Mouse (Mus musculus) layer of hippocampus, adult 9-10 months (tissue): ENCODE results near the gene Lrwd1.
A peak's percentile ranks its signal among the peaks of the same experiment; 100 is the strongest.

ENCODE experiments used
- DNase-seq: peaks from one replicate; pipeline ENCODE4 v3.0.0; 2022; ENCODE audit warnings: low spot score

Gene Lrwd1

DNA sequence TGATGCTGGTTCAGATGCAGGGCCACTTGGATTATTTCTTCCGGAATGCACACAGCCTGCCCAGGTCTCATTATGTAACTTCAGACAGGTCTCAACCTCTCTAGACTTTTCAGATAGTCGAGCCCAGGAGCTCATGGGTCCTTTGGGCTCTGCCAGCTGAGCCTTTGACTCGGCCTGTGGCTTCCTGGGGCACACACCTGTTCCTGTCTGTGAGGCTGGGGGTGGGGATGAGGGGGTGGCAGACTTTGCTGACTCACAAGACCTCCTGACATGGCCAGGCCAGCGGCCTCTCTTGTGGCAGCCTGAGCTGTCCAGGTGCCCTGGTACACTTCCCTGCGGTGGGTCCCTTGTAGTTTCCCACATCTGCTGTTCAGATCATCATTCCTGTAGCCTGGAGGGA, 43.9 kb downstream of the Lrwd1 start:
- no peak for DNase-seq

DNA sequence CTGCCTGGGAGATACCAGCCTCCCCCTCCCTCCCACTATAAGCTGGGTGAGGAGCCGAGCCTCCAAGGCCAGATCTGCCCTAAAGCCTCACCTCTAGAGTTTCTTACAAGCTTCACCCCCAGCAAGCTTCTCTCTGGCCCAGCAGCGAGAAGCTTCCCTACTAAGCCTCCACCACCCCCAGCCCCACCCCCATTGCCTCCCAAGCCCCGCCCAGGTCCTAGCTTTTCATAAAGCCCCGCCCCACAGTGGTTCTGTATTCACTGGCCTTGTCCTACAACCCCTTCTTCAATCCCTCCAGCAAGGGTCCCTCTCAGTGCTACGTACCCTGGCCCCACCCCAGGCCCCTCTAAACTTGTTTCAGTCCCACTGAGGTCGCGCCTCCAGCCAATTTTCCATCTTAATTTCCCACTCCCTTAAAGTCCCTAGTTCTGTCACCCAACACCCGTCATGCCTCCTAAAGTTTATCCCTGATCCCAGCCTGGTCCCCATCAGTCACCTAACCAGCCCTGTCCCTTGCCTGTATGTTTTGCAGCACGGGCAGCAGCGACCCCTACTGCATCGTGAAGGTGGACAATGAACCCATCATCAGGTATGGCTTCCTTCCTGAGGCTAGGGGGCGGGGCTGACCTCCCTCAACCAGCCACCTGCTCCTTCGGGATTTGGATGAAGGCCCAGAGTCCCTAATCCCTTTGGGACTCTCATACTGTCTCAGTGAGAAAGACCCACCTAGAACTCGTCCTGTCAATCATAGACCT, 46.9 kb downstream of the Lrwd1 start:
- DNase-seq: no peak

DNA sequence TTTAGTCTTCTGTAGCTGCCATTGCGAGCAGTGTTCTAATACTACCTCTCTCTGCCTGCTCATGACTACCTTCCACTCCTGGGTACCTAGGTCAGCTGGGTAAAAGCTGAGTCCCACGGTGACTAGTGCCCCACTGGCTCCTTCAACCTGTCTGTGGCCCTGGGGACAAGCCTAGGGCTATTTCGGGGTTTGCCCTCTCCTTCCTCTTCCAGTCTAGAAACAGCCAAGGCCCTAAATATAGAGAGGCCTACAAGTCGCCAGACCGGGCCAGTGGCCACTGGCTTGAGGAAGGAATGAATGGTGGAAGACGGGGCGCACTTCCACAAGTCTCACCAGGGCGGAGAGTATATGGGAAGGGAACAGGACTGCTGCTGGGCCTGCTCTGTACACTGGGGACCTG, 49.6 kb downstream of the Lrwd1 start:
- no peak for DNase-seq

DNA sequence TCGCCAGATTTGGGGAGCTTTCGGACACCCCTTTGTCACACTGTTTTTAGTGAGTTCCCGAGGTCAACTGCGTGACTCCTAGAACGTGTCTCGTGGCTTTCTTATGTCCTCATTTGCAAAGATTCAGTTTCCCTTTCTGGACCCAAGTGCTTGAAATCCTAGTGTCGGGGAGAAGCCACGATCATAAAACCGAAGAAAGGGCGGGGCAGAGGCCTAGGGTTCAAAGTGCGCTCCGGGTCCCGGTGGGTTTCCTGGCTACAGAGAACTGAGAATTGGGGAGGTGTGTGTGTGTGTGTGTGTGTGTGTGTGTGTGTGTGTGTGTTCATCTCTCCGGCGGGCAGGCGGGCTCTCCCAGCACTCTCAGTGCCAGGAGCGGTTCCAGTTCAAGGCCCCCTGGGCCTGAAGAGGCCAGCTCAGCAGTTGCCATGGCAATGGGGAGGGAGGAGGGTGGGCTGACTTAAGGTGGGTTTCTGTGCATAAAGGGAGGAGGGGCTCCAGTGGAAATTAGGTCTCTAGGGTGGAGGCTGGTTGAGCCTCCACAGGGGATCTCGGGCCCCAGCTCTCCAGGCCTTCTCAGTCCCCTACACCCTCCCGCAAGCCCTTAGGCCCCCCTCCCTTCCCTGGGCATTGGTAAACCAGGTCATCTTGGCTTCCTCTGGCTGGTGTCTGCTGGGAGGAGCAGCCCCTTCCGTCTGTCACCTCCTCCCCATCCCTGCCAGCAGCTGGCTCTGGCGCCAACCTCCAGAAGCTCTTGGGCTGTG, 50.8 kb downstream of the Lrwd1 start:
- DNase-seq: no peak

DNA sequence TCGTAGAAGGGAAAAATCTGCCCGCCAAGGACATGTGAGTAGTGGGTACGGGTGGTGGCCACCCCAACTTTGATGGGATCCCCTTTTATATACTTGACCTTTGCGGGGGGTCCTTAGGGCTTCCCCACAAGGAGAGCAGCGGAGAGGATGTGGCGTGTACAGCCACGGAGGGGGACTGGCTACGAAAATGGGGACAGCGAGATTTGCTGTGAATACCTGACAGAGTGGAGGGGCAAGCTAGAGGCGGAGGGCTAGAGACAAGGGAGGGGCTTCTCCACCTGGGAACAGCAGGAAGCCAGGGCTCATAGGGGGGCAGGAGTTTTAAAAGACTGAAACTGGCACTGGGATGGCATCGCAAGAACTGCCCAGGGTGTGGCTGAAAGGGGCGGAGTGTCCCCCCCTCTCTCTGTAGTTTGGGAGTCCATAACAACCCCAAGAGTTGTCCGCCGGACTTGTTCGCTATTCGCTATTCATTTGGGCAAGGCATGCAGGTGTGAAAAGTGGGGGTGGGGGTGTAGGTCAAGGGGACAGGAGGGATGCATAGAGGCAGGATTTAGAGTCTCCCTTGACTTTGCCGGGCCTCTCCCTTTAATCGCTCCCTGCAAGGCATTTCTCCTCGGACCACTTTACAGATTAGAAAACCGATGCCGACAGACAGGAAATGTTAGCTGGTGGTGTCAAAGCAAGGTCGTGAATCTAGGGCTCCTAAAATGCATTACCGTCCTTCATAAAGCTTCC, 51.6 kb downstream of the Lrwd1 start:
- DNase-seq: no peak

DNA sequence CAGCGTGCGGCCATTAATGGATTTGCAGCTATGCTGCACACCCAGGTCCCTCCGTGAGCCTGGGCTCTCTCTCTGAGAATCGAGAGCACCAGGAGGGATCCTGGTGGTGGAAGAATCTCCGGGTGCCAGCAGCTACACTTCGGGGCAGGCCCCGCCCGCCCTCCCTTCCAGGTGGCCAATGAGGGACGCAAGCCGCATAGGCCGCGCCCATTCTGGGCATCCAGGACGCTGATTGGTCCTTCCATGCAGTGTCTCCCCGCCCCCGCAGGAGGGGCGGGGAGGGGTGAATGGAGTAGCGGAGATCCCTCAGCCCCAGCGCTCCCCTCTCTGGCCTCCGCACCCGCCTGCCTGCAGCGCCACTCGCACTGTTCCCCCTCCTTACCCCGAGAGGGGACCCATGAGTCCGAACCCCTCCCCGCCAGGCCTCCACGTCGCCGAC, 52.2 kb downstream of the Lrwd1 start, which contains the start of gene Rasa4:
Gene Rasa4, plus strand, starts transcription at position 248 of the 439 bp plus-strand sequence.
- DNase-seq: peak; percentile 71

DNA sequence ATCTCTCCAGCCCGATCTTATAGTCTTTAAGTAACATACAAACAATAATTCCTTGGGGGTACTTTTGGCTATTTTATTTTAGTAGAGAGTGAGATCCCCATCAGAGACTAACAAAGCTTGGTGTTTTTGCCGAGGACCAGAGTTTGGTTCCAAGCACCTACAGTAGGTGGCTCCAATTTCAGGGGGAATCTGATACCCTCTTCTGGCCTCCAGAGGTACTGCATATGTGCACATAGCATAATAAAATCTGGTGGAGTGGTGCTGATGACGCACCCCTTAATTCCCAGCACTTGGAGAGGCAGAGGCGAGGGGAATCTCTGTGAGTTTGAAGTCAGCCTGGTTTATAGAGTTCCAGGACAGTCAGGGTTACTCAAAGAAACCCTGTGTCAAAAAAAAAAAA, 53.5 kb downstream of the Lrwd1 start:
- DNase-seq: no peak

DNA sequence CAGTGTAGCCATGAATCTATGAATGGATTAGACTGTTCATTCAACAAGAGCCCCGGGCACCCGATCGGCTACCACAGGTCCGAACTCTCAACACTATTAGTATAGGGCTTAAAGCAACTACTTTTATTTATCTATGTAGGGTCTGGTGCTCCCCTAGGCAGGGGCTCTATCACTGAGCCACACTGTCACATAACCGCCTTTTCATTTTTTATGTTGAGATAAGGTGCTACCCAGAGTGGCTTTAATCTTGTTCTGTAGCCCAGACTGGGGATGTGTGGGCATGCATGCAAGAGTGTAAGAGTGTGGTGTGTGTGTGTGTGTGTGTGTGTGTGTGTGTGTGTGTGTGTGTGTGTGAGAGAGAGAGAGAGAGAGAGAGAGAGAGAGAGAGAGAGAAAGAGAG, 57.7 kb downstream of the Lrwd1 start:
- no peak for DNase-seq

DNA sequence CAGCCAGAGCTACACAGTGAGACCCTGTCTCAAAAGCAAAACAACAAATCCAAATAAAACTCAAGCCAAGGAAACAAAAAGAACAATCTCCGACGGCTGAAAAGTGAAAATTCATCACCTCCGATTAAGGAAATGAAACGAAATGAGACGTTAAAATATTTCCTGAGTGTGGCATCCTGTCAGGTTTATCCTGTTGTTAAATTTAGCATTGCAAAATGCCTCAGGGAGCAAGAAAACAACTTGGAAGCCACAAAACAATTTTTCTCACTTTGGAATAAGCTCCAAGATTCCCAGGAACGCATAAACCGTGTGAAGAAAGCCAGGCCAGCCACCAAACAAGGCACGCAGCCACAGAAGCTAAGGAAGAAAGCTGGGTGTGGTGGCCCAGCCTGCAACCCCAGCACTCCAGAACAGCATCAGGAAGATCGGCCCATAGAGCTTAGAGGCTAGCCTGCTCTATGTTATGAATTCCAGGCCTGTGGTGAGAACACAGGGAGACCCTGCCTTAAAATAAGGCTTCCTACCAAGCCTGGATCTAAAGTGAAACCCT, 58.8 kb downstream of the Lrwd1 start:
- DNase-seq: no peak

DNA sequence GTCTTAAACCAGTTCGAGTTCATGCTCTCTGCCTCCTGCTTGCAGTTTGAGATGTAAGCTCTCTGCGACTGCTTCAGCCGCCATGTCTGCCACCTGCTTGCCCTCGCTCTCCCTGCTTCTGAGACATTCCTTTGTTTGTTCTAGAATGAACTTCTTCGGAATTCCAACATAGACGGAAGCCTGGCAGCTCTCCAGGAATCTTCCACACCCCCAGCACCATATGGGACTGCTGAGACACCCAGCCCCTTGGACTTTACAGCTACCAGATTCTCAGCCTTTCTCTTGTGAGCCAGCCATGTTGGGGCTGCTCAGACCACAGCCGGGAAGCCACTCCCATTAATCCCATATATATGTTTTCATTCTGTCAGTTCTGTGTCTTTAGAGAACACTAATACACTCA, 59.6 kb downstream of the Lrwd1 start:
- DNase-seq: no peak

DNA sequence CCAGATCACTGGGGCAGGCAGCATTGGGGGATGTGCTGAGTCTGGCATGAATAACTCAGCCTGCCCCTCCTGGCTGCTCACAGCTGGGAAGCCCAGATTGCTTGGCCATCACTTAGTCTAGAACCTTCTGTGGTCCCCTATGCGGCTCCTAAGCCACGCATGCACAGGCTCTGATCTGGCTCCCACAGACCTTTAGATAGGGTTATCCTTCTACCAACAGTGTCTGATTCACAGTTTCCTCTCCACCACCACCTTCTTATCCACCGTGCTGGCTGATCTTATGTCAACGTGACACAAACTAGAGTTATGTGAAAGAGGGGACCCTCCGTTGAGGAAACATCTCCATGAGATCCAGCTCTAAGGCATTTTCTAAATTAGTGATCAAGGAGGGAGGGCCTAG, 60.8 kb downstream of the Lrwd1 start:
- no peak for DNase-seq

DNA sequence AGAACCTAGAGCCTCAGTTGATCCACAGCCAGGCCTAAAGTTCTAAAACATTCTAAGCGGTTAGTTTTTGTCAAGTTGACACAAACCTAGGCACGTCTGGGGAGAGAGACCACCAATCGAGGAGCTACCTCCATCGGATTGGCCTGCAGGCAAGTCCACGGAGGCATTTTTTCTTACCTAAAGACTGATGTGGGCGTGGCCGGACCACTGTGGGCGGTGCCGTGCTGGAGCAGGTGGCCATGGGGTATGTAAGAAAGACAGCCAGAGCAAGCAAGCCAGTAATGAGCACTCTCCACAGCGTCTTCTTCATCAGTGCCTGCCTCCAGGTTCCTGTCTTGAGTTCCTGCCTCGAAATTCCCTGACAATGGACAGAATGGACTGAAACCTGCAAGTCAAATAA, 62.3 kb downstream of the Lrwd1 start:
- DNase-seq: no peak

DNA sequence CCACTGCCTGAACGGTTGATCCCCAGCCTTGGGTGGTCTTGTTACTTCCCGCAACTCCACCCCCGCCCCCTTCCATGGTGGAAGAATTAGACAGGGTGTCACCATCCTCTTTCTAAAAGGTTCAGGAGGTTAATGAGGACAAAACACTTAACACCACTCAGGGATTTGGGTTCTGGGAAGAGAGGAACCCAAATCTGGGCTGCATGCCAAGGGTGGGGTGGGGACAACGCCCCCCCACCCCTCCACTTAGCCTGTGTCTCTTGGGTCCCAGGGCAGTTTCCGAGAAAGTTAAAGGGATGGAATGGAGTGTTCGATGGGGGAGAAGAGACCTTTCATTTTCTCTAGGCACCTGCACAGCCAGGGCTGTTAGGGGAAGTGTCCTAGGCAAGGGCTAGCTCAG, 62.8 kb downstream of the Lrwd1 start:
- no peak for DNase-seq
